Mouse (Mus musculus): Measurements from ENCODE around the gene Ap2a1.

DNA sequence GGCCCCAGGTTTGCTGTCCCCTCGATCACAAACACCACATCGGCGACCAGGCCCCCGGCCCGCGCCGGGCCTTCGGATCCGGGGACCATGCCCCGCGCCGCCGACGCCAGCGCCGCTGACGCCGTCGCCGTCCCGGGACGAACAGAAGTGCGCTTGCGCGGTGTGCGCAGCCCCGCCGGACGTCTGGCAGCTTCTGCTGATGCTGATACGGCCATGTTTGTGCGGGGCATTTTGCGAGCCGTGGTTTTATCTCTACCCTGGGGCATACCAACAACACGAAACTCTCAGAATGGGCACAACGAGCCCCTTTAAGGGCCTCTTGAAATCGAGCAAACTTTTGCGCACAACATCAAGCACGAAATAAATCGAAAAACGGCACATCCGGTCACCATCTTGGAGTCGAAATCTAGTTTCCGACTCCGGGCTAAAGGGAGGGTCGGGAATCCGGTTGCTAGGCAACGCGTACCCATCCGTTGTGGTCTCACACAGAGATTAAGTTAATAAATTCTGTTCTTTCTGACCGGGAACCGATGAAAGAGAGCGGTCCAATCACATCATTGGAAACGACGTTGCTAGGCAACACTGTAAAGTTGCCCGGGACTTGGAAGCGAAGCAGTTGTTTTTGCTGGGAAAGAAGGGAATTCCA is 36.9 kb downstream of the Ap2a1 start, which contains the start of gene Med25:
- peak; percentile 57 for TF ChIP-seq POLR2A (IDR thresholded peaks at IDR 0.05; ENCODE audit: low read depth, low read length)
- no peak for TF ChIP-seq CTCF (IDR thresholded peaks at IDR 0.05; ENCODE audit: extremely low read depth, insufficient read depth, insufficient read length, insufficient replicate concordance)
